Mouse (Mus musculus) 416B (cell line): ENCODE data around the gene Insig1.

Experiments
- DNase-seq: peaks from one replicate; pipeline ENCODE4 v3.0.0; 2011; ENCODE audit warnings: low read depth

The Insig1 gene

GRCm38 (mm10) chr5:28065275-28065674 lies 5.9 kb upstream of the Insig1 start:
- DNase-seq: no peak

- no peak for DNase-seq
These were observed 4.9 kb upstream of the Insig1 start for GRCm38 (mm10) chr5:28066311-28066710.

GRCm38 (mm10) chr5:28070149-28070827 lies 875 bp upstream of the Insig1 start:
- DNase-seq: no peak

- peak; percentile 97 for DNase-seq
These were observed 477 bp downstream of the Insig1 start for GRCm38 (mm10) chr5:28071456-28072223.

GRCm38 (mm10) chr5:28079431-28079830 lies 8.3 kb downstream of the Insig1 start:
- DNase-seq: no peak

- DNase-seq: no peak
These were observed 10.0 kb downstream of the Insig1 start for GRCm38 (mm10) chr5:28081127-28081526.

GRCm38 (mm10) chr5:28081822-28082221 lies 10.7 kb downstream of the Insig1 start:
- no peak for DNase-seq

- no peak for DNase-seq
These were observed 11.1 kb downstream of the Insig1 start for GRCm38 (mm10) chr5:28082312-28082711.

GRCm38 (mm10) chr5:28082796-28083195 lies 11.6 kb downstream of the Insig1 start:
- DNase-seq: no peak

GRCm38 (mm10) chr5:28084743-28085142 lies 13.6 kb downstream of the Insig1 start:
- peak; percentile 86 for DNase-seq

GRCm38 (mm10) chr5:28090547-28090946 lies 19.4 kb downstream of the Insig1 start:
- DNase-seq: peak; percentile 75

- DNase-seq: no peak
These were observed 21.2 kb downstream of the Insig1 start for GRCm38 (mm10) chr5:28092327-28092726.

- peak; percentile 60 for DNase-seq
These were observed 22.7 kb downstream of the Insig1 start for GRCm38 (mm10) chr5:28093874-28094273.

GRCm38 (mm10) chr5:28094393-28094792 lies 23.2 kb downstream of the Insig1 start:
- no peak for DNase-seq

GRCm38 (mm10) chr5:28094846-28095245 lies 23.7 kb downstream of the Insig1 start:
- DNase-seq: no peak

- DNase-seq: no peak
These were observed 24.5 kb downstream of the Insig1 start for GRCm38 (mm10) chr5:28095671-28096070.

- DNase-seq: no peak
These were observed 35.8 kb downstream of the Insig1 start for GRCm38 (mm10) chr5:28106966-28107365.

GRCm38 (mm10) chr5:28107974-28108373 lies 36.8 kb downstream of the Insig1 start:
- no peak for DNase-seq

GRCm38 (mm10) chr5:28110881-28111280 lies 39.7 kb downstream of the Insig1 start:
- no peak for DNase-seq

- no peak for DNase-seq
These were observed 46.2 kb downstream of the Insig1 start for GRCm38 (mm10) chr5:28117251-28117880.

- DNase-seq: no peak
These were observed 46.8 kb downstream of the Insig1 start for GRCm38 (mm10) chr5:28117882-28118530.

GRCm38 (mm10) chr5:28118531-28118925 lies 47.4 kb downstream of the Insig1 start:
- no peak for DNase-seq

- DNase-seq: no peak
These were observed 48.4 kb downstream of the Insig1 start for GRCm38 (mm10) chr5:28119576-28119975.
